Mouse (Mus musculus) heart, adult 18-20 months (tissue): ENCODE results near the gene Tssc4. TPM values are rescaled to one million over a fixed set of nuclear protein-coding genes. Genes with fewer than 3 reads are reported as not detected.

Source experiments
- DNase-seq, 2 experiments: peaks; one replicate each; pipeline ENCODE4 v3.0.0; 2021 to 2022; ENCODE audit warnings: mixed read lengths in 1 of 2
- long read RNA-seq, 2 experiments: library from polyadenylated mRNA; stranded (forward); transcript quantifications; one replicate each; pipeline ENCODE4 v2.0.0; 2021
- total RNA-seq, 2 experiments: library from RNA; stranded (reverse); gene quantifications; 2 replicates each; pipeline ENCODE4 v1.2.3; 2021

Gene Tssc4
- 10 to 100 TPM; 13.1 to 14.9 TPM for total RNA-seq
- long read RNA-seq, experiment 1, transcript Tssc4-207 (1 exons, 1,735 nt): major isoform, 10 of 19 reads
- long read RNA-seq, experiment 1, partial matches to known transcripts: 0 of 19 reads
- long read RNA-seq, experiment 1, other reads (novel, unspliced or antisense): 1 of 19 reads
- long read RNA-seq, experiment 2, partial matches to known transcripts: 0 of 9 reads
- long read RNA-seq, experiment 2, other reads (novel, unspliced or antisense): 0 of 9 reads

DNA sequence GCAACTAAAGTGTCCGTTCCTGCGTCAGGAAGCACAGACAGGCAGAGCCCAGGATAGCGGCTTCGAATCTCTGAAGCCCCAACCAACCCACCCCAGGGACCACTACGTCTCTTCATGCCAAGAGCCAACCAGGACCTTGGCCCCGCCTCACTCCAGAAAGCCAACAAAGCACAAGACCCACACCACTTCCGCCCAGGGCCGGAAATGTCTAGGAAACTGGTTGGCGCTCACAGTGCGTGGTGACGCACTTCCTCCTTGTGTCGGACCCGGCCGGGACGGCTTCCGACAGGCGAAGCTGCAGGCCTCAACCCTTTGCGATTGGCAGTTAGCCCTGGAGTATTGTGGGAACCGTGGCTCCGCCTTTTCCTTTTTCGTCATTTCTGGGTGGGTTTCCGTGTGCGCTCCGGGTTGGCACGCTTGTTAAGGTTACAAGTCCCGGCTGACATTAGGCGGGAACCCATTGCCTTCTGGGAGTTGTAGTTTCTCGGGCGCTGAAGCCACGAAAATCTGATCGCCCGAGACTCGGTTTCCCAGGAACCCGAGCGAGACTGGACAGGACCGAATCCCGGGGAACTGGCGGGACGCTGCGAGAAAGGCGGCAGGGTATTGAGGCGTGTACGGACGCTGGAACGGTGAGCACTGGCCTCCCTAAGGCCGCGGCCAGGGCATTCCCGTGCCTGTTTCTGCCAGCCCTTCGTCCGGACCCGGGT is at the start of gene Tssc4:
Gene Tssc4, plus strand, starts transcription at position 368 of the 710 bp plus-strand sequence.
- peak; percentile 98 to 100 for DNase-seq

GRCm38 (mm10) chr7:143020040-143020439 is 49.0 kb upstream of the Tssc4 start:
- DNase-seq: no peak

DNA sequence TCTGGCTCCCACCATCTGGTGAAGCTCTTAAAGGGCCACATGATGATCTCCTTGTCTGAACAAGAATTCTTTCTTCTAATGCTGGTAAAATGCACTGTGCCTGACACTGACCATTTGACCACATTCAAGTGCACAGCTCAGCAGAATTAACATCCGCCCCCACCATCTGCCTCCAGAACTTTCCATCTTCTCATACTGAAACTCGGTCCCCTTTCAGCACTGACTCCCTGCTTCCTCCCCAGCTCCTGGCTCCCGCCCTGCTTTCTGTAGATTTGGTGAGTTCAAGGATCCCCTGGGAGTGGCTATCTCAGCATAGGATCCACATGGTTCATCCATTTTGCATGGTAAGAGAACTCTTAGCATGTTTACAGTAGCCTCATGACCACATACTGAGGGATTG is 48.3 kb upstream of the Tssc4 start:
- peak; percentile 54 to 77 for DNase-seq

DNA sequence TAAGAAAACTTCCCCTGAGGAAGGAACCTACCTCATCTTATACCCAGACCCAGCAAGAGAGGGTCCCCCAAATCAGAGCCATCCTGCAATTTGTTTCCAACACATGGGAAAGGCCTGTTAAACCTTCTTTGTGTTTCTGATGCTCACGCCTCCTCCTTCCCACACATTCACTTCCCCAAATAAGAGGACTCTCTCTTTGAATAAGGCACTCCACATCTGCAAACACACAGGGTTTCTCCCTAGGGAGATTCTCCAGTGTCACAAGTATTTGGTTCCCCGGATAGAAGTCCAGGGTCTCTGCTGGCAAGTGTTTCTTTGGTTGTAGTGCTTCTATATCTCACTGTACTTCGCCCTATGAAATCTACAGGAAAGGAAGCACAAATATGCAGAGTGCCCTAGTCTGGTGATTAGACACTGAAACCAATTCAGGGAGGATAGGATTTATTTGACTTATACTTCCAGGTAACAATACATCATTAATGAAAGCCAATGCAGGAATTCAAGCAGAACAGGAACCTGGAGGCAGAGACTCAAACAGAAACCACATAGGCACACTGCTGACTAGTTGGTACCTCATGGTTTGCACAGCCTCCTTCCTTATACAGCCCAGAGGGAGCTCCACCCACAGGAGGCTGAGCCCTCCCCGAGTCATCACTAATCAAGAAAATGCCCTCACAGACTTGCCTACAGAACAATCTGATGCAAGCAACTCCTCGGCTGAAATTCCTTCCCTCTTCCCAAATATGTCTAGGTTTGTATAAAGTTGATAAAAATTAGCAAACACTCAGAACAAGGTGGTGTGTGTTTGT is 47.5 kb upstream of the Tssc4 start:
- peak in 1 of 2 experiments; percentile 49 for DNase-seq

GRCm38 (mm10) chr7:143023499-143023898 is 45.5 kb upstream of the Tssc4 start:
- no peak for DNase-seq

DNA sequence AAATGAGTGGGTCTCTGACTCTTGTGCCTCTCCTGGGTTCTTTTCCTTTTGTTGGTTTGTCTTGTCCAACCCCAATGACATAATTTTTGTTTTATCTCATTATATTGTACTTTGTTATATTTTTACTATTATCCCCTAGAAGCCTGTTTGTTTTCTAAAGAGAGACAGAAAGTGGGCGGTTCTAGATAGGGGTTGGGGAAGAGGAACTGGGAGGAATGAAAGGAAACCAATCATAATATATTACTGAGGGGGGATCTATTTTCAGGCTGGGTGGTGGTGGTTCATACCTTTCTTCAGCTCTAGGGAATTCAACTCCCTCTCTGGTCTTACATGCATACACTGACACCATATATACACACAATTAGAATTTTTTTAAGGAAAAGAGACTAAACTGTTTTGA is 44.8 kb upstream of the Tssc4 start:
- no peak for DNase-seq

- no peak for DNase-seq
These were observed 43.6 kb upstream of the Tssc4 start for GRCm38 (mm10) chr7:143025496-143025895.

DNA sequence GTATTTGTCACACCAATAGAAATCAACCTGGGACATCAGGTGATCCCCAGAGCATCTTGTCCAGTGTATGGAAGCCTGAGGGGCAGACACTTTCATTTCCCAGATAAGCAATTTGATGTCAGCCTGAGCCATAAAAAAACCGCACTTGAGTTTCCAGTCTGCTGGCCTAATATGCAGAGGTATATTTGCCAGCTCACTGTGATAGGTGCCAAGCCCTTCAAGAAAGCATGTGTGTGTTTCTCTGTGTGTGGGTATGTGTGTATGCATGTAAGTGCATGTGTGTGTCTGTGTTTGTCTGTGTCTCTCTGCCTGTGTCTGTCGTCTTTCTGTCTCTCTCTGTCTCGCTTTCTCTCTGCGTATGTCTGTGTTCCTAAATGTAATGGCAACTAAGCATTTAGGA is 41.9 kb upstream of the Tssc4 start:
- no peak for DNase-seq

GRCm38 (mm10) chr7:143031816-143032215 is 37.2 kb upstream of the Tssc4 start:
- peak; percentile 58 to 68 for DNase-seq

DNA sequence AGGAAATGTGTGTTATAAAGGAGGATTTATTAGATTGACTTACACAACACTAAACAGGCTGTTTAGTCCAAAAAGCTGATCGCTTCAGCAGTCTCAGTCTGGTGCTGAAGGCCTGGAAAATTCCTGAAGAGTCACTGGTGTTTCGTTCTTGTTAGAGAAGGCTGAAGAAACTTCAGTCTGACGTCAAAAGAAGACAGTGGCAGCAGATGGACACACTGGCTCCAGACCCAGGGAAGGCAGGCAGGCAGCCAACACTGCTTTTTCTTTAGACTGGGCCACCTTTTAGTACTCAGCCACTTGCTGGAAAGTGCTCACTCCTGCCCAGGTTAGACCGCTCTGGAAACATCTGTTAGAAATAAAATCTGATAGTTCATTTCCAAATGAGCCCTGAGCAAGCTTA is 35.5 kb upstream of the Tssc4 start:
- DNase-seq: peak in 1 of 2 experiments; percentile 54

GRCm38 (mm10) chr7:143034112-143034511 is 34.9 kb upstream of the Tssc4 start:
- no peak for DNase-seq

DNA sequence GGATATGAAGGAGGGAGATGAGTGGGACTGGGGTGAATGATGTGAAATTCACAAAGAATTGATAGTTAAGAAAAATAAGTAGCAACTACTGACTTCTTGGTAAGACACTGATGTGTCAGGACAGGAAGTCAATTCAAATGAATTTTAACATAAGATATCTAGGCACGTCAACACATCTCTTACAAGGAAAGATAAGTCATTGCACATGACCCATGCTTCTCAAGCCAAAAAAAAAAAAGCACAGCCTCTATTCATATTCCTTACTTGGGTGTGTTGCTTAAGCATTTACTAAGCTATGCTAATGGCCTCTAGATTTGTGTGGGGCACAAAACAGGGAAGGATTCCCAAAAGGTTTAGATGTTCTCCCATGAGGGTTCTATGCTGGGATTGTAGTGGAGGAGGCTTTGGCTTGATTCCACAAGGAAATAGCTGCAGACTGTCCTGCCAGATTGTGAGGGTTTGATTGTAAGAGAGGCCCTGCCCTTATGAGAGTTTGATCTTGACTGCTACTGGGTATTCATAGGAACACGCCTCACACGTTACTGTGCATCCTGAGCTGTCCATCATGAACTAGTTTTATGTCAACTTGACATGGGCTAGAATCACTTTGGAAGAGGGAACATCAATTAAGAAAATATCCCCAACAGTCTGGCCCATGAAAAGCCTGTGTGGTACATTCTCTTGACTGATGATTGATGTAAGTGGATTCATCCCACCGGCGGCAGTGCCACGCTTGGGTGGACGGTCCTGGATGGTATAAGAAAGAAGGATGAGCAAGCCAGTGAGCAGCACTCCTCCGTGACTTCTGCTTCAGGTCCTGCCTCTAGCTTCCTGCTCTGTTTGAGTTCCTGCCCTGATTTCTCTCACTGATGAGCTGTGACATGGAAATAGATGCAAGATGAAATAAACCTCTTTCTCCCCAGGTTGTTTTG is 34.3 kb upstream of the Tssc4 start:
- peak in 1 of 2 experiments; percentile 68 for DNase-seq

GRCm38 (mm10) chr7:143036787-143037186 is 32.3 kb upstream of the Tssc4 start:
- no peak for DNase-seq

DNA sequence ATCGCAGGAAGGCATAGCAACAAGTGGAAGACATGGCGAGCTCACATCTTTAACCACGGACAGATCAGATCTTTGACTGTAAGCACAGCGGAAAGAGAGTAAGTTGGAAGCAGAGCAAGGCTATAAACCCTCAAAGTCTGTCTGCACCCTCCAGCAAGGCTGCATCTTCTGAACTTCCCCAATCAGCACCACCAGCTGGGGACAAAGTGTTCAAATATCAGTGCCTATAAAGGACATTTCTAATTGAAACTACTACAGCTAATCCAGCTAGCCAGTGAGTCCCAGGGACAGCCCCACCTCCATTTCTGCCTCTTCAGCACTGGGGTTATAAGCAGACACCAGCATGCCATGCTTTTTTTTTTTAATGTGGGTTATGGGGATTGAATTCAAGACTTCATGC is 31.7 kb upstream of the Tssc4 start:
- DNase-seq: peak in 1 of 2 experiments; percentile 51

- no peak for DNase-seq
These were observed 30.7 kb upstream of the Tssc4 start for GRCm38 (mm10) chr7:143038174-143038931.

GRCm38 (mm10) chr7:143040561-143040960 is 28.5 kb upstream of the Tssc4 start:
- no peak for DNase-seq

GRCm38 (mm10) chr7:143041138-143041822 is 27.8 kb upstream of the Tssc4 start:
- DNase-seq: peak in 1 of 2 experiments; percentile 76

GRCm38 (mm10) chr7:143042089-143042488 is 27.0 kb upstream of the Tssc4 start:
- DNase-seq: peak; percentile 86 to 93

GRCm38 (mm10) chr7:143042897-143043300 is 26.1 kb upstream of the Tssc4 start:
- DNase-seq: peak in 1 of 2 experiments; percentile 34
